Mouse (Mus musculus) stomach, embryonic 14.5 days (tissue): ENCODE data around the gene Phex. TPM values are rescaled to one million over a fixed set of nuclear protein-coding genes. Genes with fewer than 3 reads are reported as not detected.

Source experiments
- ATAC-seq: fragments of 200-750 bp; cut with Nextera tagmentation; 2 replicates; pipeline ENCODE4 v1.8.0; 2017; ENCODE audit warnings: low read depth, moderate TSS enrichment; ENCODE audit not compliant: insufficient number of reproducible peaks, insufficient read depth, low FRiP score
- H3K27ac ChIP-seq: fragments of 300-500 bp; sonication (generic); 2 replicates; pipeline ENCODE4 v1.5.1; 2014; ENCODE audit warnings: mild to moderate bottlenecking, low read length, moderate library complexity, mixed read lengths
- H3K27me3 ChIP-seq: fragments of 300-500 bp; sonication (generic); 2 replicates; pipeline ENCODE4 v1.6.1; 2014; ENCODE audit warnings: low read length, control low read depth, mixed read lengths; ENCODE audit not compliant: control insufficient read depth, insufficient read depth
- H3K36me3 ChIP-seq: fragments of 300-500 bp; sonication (generic); 2 replicates; pipeline ENCODE4 v1.6.1; 2014; ENCODE audit warnings: mild to moderate bottlenecking, control low read depth, low read length, moderate library complexity, mixed read lengths; ENCODE audit not compliant: control insufficient read depth, insufficient read depth
- H3K4me1 ChIP-seq: fragments of 300-500 bp; sonication (generic); 2 replicates; pipeline ENCODE4 v1.6.1; 2014; ENCODE audit warnings: low read length, control low read depth, mixed read lengths; ENCODE audit not compliant: control insufficient read depth, insufficient read depth
- H3K4me2 ChIP-seq: fragments of 300-500 bp; sonication (generic); replicated peaks from 2 replicates; pipeline ENCODE4 v1.6.1; 2014; ENCODE audit warnings: low read depth, low read length, control low read depth
- H3K4me3 ChIP-seq: fragments of 300-500 bp; sonication (generic); 2 replicates; pipeline ENCODE4 v1.5.1; 2014; ENCODE audit warnings: low read depth, low read length, control low read depth
- H3K9ac ChIP-seq: fragments of 300-500 bp; sonication (generic); replicated peaks from 2 replicates; pipeline ENCODE4 v1.6.1; 2014; ENCODE audit warnings: low read depth, mild to moderate bottlenecking, control low read depth, low read length, moderate library complexity, mixed read lengths
- H3K9me3 ChIP-seq: fragments of 300-500 bp; sonication (generic); 2 replicates; pipeline ENCODE4 v1.6.1; 2016; ENCODE audit warnings: low read depth, low read length, control low read depth; ENCODE audit not compliant: control insufficient read depth
- WGBS: fragments of 180-500 bp; shearing (Covaris S2); extraction: QIAGEN DNeasy Blood & Tissue Kit; methylation state at CpG from one replicate; pipeline ENCODE4 v1.1.7; 2014; 5-methylcytosine and 5-hydroxymethylcytosine counted together
- polyA plus RNA-seq: library from polyadenylated mRNA; unstranded; fragments of >200 nt; fragmentation: Nextera tagmentation; extraction: Ambion mirVana; gene quantifications from 2 replicates; pipeline ENCODE4 v1.2.1, GENCODE M21; 2014

The Phex gene
- polyA plus RNA-seq, 1 experiment from 2014 or later = 0.22 TPM

DNA sequence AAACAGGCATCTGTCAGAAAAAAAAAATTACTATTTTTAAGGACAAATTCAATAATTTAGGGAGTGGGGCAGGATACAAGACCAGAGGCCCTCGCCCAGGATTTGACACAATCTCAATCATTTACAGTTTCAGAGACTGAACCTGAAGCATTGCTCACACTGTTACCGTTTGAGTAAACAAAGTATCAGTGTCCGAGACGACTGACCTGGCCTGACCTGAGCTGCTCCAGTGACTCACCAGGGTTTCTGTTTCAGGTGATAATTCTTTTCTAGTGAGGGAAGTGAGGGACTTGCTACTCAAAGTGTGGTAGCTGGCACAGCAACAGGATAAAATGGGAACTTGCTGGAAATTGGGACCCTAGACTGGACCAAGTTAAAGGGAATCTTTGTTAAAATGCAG is 80.4 kb downstream of the Phex start:
- no peaks in the 10 kb centered on the region for H3K4me1 ChIP-seq
- 29% methylated on average over 4 of the region's 4 CpGs for WGBS
- H3K27ac ChIP-seq = no peak overlapping the region
- H3K36me3 ChIP-seq = no peaks in the 10 kb centered on the region
- ATAC-seq = no peak
- H3K27me3 ChIP-seq = no peaks in the 10 kb centered on the region
- H3K9me3 ChIP-seq = no peaks in the 10 kb centered on the region
- no peak overlapping the region for H3K4me3 ChIP-seq
- H3K9ac ChIP-seq = no peak overlapping the region
- no peak overlapping the region for H3K4me2 ChIP-seq

DNA sequence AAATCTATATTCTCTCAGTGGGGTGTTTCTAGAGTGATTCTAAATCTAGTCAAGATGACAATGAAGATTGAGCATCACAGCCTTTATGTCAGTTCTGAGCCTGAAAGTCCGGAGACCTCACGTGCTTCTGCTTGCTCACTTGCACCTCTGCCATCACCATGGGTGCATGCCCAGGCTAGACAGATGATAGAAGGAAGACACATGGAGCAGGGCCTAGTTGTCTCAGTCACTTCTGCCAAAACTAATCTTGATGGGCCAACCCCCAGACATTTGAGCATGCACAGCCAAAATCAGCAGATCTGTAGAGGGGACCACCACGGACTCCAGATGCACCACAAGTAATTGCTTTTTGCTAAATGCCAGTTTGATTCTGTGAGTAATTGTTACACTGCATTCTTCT is 85.3 kb downstream of the Phex start:
- H3K9ac ChIP-seq = no peak overlapping the region
- H3K36me3 ChIP-seq = no peaks in the 10 kb centered on the region
- ATAC-seq = no peak
- no peaks in the 10 kb centered on the region for H3K27me3 ChIP-seq
- no peaks in the 10 kb centered on the region for H3K4me1 ChIP-seq
- no peak overlapping the region for H3K4me3 ChIP-seq
- no peak overlapping the region for H3K4me2 ChIP-seq
- 82% methylated on average over 3 of the region's 3 CpGs for WGBS
- no peak overlapping the region for H3K27ac ChIP-seq
- no peaks in the 10 kb centered on the region for H3K9me3 ChIP-seq

DNA sequence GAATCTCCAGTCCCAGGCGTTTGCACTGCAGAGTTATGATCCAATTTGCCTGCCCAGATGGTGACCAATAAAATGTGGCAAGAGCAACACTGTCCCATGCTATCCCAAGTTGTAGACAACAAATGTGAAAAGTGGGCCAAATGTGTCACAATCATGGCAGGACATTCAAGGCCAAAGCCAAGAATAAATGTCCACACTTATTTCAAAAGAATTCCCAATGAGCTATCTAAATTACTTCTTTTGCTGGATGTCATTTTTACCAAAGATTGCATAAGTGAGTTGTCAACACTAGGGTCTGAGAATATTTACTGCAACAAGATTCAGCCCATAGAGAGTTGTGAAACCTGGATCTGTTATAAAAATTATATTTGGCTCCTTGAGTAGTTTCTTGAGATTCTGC is 86.7 kb downstream of the Phex start:
- Histone ChIP-seq H3K4me3 (no peak overlapping the region), H3K9me3 (no peaks in the 10 kb centered on the region), H3K36me3 (no peaks in the 10 kb centered on the region), H3K9ac (no peak overlapping the region), H3K27ac (no peak overlapping the region), H3K27me3 (no peaks in the 10 kb centered on the region), H3K4me1 (no peaks in the 10 kb centered on the region), H3K4me2 (no peak overlapping the region)
- no peak for ATAC-seq
- 60% methylated on average over 1 of the region's 1 CpGs for WGBS

DNA sequence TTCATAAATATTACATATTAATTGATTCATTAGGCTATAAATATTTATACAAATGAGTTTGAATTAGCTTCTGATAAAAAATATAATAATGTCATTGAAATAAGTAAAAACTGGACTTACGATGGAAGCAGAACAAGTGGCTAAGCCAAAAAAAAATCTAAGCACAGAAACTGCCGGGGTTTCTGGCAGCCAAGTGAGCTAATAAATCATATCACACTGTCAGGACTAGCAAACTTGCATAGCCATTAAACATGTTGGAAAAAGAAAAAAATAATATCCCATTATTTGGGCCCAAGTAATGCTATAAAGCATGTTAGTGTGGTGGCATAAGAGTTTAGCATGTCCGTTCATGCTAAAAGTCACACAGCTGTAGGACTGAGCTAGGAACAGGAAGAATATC is 87.4 kb downstream of the Phex start:
- no peak overlapping the region for H3K4me3 ChIP-seq
- no peaks in the 10 kb centered on the region for H3K4me1 ChIP-seq
- no peaks in the 10 kb centered on the region for H3K27me3 ChIP-seq
- 60% methylated on average over 3 of the region's 3 CpGs for WGBS
- H3K36me3 ChIP-seq = no peaks in the 10 kb centered on the region
- no peak overlapping the region for H3K9ac ChIP-seq
- H3K27ac ChIP-seq = no peak overlapping the region
- no peaks in the 10 kb centered on the region for H3K9me3 ChIP-seq
- no peak overlapping the region for H3K4me2 ChIP-seq
- no peak for ATAC-seq

DNA sequence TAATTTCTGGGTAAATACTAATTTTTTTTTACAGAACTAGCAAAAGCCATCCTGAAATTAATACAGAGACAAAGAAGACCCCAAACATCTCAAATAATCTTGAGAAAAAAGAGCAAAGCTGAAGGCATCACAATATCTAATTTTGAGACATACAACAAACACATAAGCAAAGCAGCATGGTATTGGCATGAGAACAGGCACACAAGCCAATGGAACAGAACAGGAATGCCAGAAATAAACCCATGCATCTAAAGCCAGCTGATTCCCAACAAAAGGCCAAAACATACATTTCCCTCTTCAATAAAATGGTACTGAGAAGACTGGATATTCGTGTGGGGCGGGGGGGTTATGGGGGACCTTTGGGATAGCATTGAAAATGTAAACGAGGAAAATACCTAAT is 90.7 kb downstream of the Phex start:
- Histone ChIP-seq H3K27me3 (no peaks in the 10 kb centered on the region), H3K9me3 (no peaks in the 10 kb centered on the region), H3K9ac (no peak overlapping the region), H3K27ac (no peak overlapping the region), H3K4me2 (no peak overlapping the region), H3K4me1 (no peaks in the 10 kb centered on the region), H3K36me3 (no peaks in the 10 kb centered on the region), H3K4me3 (no peak overlapping the region)
- no peak for ATAC-seq
- WGBS = 91% methylated on average over 3 of the region's 3 CpGs

DNA sequence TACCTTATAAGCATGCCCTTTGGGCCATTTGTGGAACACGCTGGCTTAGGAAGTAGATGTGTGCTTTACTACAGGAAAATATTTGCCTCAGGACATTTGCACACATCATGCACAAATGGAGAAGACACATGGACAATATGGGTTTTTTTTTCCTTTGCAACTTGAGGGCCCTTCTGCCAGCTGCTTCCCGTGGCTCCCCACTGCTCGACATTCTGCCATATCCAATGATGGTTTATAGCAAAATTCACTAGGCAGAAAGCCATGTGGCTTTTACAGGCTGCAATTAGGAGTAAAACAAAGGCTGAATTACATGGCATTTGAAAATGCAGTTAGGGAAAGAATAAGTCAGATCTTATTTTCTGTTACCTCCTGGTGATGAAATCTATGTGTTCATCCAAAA is 104.8 kb downstream of the Phex start:
- H3K4me1 ChIP-seq = no peaks in the 10 kb centered on the region

DNA sequence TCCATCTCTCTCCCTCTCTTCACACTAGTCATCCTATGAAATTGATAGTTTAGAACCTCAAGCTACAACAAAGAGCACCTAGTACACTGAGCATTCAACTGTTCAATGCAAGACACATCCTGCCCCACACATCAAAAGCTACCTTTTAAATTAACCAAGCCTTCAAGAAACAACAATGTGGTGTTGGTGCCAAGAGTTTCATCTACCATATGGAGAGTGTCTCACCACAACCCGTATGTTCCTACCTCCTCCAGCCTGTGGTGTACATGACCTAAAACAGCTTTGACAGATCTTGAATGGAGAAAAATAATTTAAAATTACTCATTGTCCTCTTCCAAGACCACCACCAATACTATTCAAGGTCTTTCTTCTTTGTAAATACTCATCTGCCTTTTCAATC is 106.9 kb downstream of the Phex start:
- Histone ChIP-seq H3K36me3 (no peaks in the 10 kb centered on the region), H3K27me3 (no peaks in the 10 kb centered on the region), H3K9me3 (no peaks in the 10 kb centered on the region), H3K27ac (no peak overlapping the region), H3K4me3 (no peak overlapping the region), H3K9ac (no peak overlapping the region), H3K4me2 (no peak overlapping the region), H3K4me1 (no peaks in the 10 kb centered on the region)
- 72% methylated on average over 1 of the region's 1 CpGs for WGBS
- ATAC-seq = no peak

More for the DNA sequence above, 104.8 kb downstream of the Phex start:
- WGBS = 81% methylated on average over 3 of the region's 3 CpGs
- ATAC-seq = no peak
- no peaks in the 10 kb centered on the region for H3K27me3 ChIP-seq
- no peak overlapping the region for H3K27ac ChIP-seq
- H3K9ac ChIP-seq = no peak overlapping the region
- no peaks in the 10 kb centered on the region for H3K36me3 ChIP-seq
- H3K4me2 ChIP-seq = no peak overlapping the region
- no peaks in the 10 kb centered on the region for H3K9me3 ChIP-seq
- no peak overlapping the region for H3K4me3 ChIP-seq

DNA sequence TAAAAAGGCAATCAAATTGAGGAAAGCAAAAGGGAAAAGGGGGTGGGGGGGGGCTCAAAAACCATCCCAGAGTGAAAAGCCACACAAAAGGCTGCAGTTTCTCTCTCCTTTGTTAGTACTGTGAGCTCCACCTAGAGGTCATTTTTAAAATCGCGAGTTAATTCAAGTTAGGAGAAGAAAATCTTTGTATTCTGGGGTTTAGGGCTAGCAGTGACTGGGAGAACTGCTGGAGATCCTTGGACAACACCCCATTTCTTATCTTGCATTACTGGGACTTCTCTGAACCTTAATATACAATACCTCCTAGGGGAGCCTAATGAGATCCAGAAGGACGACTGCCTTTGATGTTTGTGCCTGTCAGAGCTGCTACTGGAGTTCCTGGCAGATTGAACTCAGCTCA is 107.7 kb downstream of the Phex start:
- H3K4me3 ChIP-seq = no peak overlapping the region
- WGBS = 3% methylated on average over 3 of the region's 3 CpGs
- H3K27me3 ChIP-seq = no peaks in the 10 kb centered on the region
- no peak overlapping the region for H3K4me2 ChIP-seq
- no peak overlapping the region for H3K27ac ChIP-seq
- ATAC-seq = no peak
- H3K4me1 ChIP-seq = no peaks in the 10 kb centered on the region
- no peak overlapping the region for H3K9ac ChIP-seq
- no peaks in the 10 kb centered on the region for H3K36me3 ChIP-seq
- no peaks in the 10 kb centered on the region for H3K9me3 ChIP-seq

DNA sequence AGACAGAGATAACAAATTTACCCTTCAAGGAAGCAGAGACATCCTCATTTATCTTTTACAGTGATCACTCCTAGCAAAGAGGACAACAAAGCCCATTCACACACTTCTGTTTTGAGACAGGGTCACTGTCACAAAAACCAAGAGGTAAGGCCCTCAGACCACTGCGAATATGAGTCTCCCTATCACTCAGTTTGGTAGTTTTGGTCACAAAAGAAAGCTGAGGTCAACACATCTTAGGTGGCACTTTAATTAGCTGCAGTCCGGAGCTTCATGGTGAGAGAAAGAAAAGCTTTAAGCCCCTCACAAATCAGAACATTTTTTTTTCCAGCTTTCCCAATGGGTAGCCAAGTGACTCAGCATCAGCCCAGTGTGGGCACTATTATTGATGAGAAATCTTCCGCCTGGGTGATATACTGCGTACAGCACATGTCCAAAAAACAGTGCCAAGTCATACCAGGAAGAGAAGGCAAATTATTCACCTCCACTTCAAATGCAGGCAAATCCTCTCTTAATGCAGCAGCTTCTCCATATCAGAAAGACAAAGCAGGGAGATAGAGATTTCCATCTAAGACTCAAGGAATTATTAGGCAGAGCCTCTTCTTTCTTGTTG is 108.2 kb downstream of the Phex start:
- ATAC-seq = no peak
- Histone ChIP-seq H3K36me3 (no peaks in the 10 kb centered on the region), H3K27me3 (no peaks in the 10 kb centered on the region), H3K4me2 (no peak overlapping the region), H3K4me1 (no peaks in the 10 kb centered on the region), H3K9me3 (no peaks in the 10 kb centered on the region), H3K27ac (no peak overlapping the region), H3K4me3 (no peak overlapping the region), H3K9ac (no peak overlapping the region)
- WGBS = 50% methylated on average over 4 of the region's 4 CpGs
